Mouse (Mus musculus) bone marrow, adult 2 months (tissue): Measurements from ENCODE around the gene Gpn3. TPM values are rescaled to one million over a fixed set of nuclear protein-coding genes. Genes with fewer than 3 reads are reported as not detected.

Source experiments
- H3K27ac ChIP-seq: fragments of 200-500 bp; 2 replicates; pipeline ENCODE4 v1.5.1; 2012; ENCODE audit warnings: low read depth, mild to moderate bottlenecking, control low read depth, inconsistent platforms, low read length; ENCODE audit not compliant: control insufficient read depth, poor library complexity, insufficient read depth
- H3K4me1 ChIP-seq: fragments of 200-500 bp; 2 replicates; pipeline ENCODE4 v1.6.1; 2011; ENCODE audit warnings: low read length; ENCODE audit not compliant: control insufficient read depth, insufficient read depth
- H3K4me3 ChIP-seq: fragments of 200-500 bp; replicated peaks from 2 replicates; pipeline ENCODE3; 2011; ENCODE audit warnings: mild to moderate bottlenecking, low read depth, low read length, control low read depth; ENCODE audit not compliant: control insufficient read depth
- CTCF ChIP-seq: fragments of 200-500 bp; IDR thresholded peaks from 2 replicates; pipeline ENCODE4 v1.5.1; 2011; ENCODE audit warnings: low read length, control low read depth; ENCODE audit not compliant: control insufficient read depth, insufficient read depth
- POLR2A ChIP-seq: fragments of 200-500 bp; IDR thresholded peaks from 2 replicates; pipeline ENCODE4 v1.6.1; 2011; ENCODE audit warnings: low read depth, mild to moderate bottlenecking, control low read depth, low read length, borderline replicate concordance; ENCODE audit not compliant: control insufficient read depth
- WGBS: fragments of 180-500 bp; shearing (Covaris S2); methylation state at CpG from one replicate; pipeline ENCODE4 v1.1.7; 2018; 5-methylcytosine and 5-hydroxymethylcytosine counted together
- polyA plus RNA-seq: library from polyadenylated mRNA; stranded (reverse); fragments of >200 nt; gene quantifications from 2 replicates; pipeline ENCODE4 v1.2.4, GENCODE M21; 2011; ENCODE audit warnings: low replicate concordance; ENCODE audit not compliant: missing spikeins, insufficient read depth, insufficient read length

Gpn3 gene
- polyA plus RNA-seq, 1 experiment = 12.9 TPM

DNA sequence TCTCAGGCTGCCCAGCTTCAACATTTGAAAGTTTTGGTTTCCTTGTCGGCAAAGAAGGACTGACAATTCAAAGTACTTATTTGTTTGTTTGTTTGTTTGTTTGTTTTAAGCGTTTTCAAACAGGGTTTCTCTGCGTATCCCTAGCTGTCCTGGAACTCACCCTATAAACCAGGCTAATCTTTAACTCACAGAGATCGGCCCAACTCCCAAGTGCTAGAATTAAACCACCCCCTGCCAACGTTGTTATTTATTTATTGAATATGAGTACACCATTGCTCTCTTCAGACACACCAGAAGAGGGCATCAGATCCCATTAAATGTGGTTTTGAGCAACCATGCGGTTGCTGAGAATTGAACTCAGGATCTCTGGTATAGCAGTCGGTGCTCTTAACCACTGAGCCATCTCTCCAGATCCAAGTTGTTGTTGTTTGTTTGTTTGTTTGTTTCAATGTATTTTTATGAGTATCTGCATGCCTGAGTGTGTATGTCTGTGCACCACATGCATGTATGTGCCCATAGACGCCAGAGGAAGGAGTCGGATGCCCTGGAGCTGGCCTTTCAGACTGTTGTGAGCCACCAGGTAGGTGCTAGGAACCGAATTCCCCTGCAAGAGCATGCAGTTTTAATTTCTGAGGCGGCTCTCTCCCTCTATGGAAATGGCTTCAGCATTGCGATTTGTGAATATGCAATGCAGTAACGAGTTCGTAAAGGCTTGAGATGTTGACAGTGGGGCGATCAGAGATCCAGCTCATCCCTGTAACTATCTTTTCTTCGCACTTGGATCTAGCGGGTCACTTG lies 49.8 kb downstream of the Gpn3 start, which contains the start of gene Anapc7:
Gene Anapc7, plus strand, starts transcription at position 423 of the 798 bp plus-strand sequence.
- no peak for TF ChIP-seq CTCF
- no peak for TF ChIP-seq POLR2A
- peak within 1 kb of the TSS; percentile 70 for H3K27ac ChIP-seq
- no peaks in the 10 kb centered on the region for H3K4me1 ChIP-seq
- WGBS = 15% methylated on average over 17 of the region's 17 CpGs
- peak within 1 kb of the TSS; percentile 79 for H3K4me3 ChIP-seq

DNA sequence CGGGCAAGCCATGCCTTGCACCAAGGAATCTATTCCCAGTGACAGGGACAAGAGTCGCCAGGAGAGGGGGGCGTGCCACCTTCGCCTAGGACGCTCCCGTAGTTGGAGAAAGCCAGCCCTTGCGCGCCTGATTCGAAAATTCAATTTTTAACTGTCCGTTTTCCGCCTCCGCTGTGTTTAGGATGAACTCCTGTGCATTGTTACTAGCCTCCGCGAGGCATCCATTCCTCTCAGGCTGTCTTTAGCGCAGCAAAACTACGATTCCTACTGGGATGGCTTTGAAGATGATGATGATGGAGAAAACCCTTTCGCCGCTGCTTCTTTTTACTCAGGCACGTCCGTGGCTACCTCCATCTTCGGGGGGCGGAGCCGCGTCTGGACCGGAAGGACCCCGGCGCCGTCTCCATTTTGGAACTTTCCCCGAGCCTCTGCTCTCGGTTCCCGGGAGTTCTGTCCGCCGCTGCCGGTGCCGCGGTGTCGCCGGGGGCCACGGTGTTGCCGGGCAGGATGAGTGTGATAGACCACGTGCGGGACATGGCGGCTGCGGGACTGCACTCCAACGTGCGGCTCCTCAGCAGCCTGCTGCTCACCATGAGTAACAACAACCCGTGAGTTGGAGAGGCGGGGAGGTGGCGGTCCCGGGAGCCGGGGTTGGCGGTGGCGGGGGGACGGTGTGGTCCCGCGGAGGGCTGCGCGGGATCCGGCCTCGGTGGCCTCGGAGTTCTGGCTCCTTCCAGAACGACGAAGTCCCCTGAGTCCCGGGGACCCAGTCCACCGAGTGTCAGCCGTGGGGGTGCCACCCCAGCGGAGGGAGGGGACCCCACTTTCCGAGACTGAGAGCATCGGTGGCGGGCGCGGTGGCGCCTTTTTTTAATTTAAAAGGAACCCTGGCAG lies 50.6 kb downstream of the Gpn3 start:
- TF ChIP-seq CTCF (no peak), POLR2A (peak; percentile 56; the same call in 1 of the 2 replicates)
- Histone ChIP-seq H3K4me1 (no peaks in the 10 kb centered on the region), H3K4me3 (peak overlapping the region; percentile 79), H3K27ac (peak overlapping the region; percentile 70)
- under 1% methylated on average over 73 of the region's 73 CpGs for WGBS

DNA sequence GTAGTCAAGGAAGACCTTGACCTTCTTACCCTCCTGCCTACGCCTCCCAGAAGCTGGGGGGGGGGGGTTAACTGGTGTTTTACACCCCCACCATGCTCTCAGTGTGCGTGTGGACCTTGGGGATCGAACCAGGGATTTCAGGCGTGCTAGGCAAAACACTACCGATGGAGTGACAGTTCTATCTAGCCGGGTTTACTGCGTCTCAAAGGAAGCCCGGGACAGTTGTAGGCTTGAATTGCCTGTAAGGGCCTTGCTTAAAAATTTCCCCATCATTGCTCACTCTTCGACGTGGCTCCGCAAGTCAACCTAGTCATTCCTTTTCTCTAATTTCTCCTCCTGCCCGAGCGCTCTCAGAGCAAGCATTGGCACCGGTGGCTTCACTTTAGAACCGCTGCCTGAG lies 51.4 kb downstream of the Gpn3 start:
- Histone ChIP-seq H3K27ac (no peak overlapping the region; the same call in 1 of the 2 replicates), H3K4me1 (no peaks in the 10 kb centered on the region), H3K4me3 (peak overlapping the region; percentile 79)
- TF ChIP-seq POLR2A = no peak
- no peak for TF ChIP-seq CTCF
- 8% methylated on average over 15 of the region's 15 CpGs for WGBS

DNA sequence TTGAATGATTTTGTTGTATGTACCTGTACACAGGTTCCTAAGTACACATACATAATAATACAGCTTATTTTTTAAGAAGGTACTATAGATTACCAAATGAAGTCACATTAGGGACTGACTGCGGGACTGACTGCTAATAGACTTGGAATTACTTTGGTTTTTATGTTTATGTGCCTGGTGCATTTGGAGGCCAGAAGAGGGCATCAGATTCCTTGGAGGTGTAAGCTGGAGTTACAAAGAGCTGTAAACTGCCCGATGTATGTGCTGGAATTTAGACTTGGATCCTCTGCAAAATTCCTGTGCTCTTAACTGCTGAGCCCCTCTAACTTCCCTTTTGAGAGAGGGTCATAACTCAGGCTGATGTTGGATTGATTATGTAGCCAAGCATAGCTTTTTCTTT lies 53.9 kb downstream of the Gpn3 start:
- 85% methylated on average over 2 of the region's 2 CpGs for WGBS
- Histone ChIP-seq H3K4me3 (no peak overlapping the region), H3K4me1 (no peaks in the 10 kb centered on the region), H3K27ac (no peak overlapping the region)
- no peak for TF ChIP-seq CTCF
- no peak for TF ChIP-seq POLR2A

DNA sequence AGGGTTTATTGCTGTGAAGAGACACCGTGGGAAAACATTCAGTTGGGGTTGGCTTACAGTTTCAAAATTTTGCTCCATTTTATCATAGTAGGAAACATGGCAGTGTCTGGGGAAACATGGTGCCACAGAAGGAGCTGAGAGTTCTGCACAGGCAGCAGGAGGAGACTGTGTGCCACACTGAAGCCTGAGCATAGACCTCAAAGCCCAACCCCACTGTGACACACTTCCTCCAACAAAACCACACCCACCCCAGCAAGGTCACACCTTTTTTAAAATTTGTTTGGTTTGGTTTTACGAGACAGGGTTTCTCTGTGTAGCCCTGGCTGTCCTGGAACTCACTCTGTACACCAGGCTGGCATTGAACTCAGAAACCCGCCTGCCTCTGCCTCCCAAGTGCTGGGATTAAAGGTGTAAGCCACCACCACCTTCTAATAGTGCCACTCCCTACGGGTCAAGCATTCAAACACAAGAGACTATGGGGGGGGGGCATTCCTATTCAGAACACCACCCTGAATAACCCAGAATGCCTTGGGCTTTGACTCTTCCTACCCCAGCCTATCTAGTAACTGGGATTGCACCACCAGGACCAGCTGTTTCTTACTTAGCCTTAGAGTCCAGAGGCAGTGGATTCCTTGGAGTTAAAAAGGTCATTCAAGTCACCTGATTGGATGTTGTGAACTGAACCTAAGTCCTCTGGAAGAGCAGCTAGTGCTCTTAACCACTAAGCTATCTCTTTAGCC lies 58.5 kb downstream of the Gpn3 start:
- WGBS = 82% methylated on average over 4 of the region's 4 CpGs
- TF ChIP-seq CTCF = no peak
- no peak for TF ChIP-seq POLR2A
- Histone ChIP-seq H3K27ac (no peak overlapping the region), H3K4me1 (no peaks in the 10 kb centered on the region), H3K4me3 (no peak overlapping the region)

DNA sequence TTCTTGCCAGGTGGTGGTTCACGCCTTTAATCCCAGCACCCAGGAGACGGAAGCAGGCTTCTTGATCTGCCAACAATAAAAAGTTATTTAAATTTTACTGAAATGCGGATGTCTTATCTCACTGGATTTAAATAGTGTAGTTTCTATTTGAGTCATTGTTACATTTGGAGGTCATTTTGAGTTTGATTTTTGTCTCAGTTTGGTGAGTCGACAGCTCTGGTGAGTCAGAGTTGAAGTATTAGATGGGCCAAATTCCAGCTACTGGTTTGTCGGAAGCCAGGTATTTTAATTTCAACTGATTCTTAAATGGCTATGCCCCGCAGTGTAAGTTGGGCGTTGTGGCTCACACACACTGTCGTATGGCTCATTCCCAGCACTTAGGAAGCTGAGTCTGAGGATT lies 59.5 kb downstream of the Gpn3 start:
- Histone ChIP-seq H3K27ac (no peak overlapping the region), H3K4me3 (no peak overlapping the region), H3K4me1 (no peaks in the 10 kb centered on the region)
- no peak for TF ChIP-seq CTCF
- no peak for TF ChIP-seq POLR2A
- WGBS = 96% methylated on average over 8 of the region's 8 CpGs

Other genes starting within 250 kb of the Gpn3 start
- 4.5 and 8.2 TPM in 2 replicates for gene Ccdc63, start 231.1 kb upstream of the Gpn3 start, polyA plus RNA-seq
- gene Ppp1cc, start 213.6 kb upstream of the Gpn3 start, polyA plus RNA-seq = 221 and 312 TPM in 2 replicates
- 18.2 and 30.0 TPM in 2 replicates for gene Hvcn1, start 165.1 kb upstream of the Gpn3 start, polyA plus RNA-seq
- 6.5 and 17.7 TPM in 2 replicates for gene Tctn1, start 107.4 kb upstream of the Gpn3 start, polyA plus RNA-seq
- gene Pptc7, start 87.5 kb upstream of the Gpn3 start, polyA plus RNA-seq = 5.0 and 7.2 TPM in 2 replicates
- gene Rad9b, start 17.6 kb upstream of the Gpn3 start, polyA plus RNA-seq = 2.1 and 4.1 TPM in 2 replicates
- gene Vps29, start 17.5 kb upstream of the Gpn3 start, polyA plus RNA-seq = 32.0 and 34.8 TPM in 2 replicates
- 14.6 and 16.4 TPM in 2 replicates for gene Fam216a, start 488 bp downstream of the Gpn3 start, polyA plus RNA-seq
- 280 and 397 TPM in 2 replicates for gene Arpc3, start 20.0 kb downstream of the Gpn3 start, polyA plus RNA-seq
- gene Anapc7, start 49.8 kb downstream of the Gpn3 start, polyA plus RNA-seq = 17.7 and 17.8 TPM in 2 replicates
- gene Atp2a2, start 130.3 kb downstream of the Gpn3 start, polyA plus RNA-seq = 19.9 and 35.8 TPM in 2 replicates
- 0.86 and 2.1 TPM in 2 replicates for gene Ift81, start 242.6 kb downstream of the Gpn3 start, polyA plus RNA-seq